Mouse (Mus musculus) myocyte (in vitro differentiated cells): ENCODE measurements at regions not wholly inside any gene's neighbourhood (a gene's known extent, or its start where the extent isn't known, plus 50 kb on each side); places are given as distances from the start of the nearest gene placed in this dataset.

ENCODE experiments used
- H3K27me3 ChIP-seq: one replicate; pipeline ENCODE4 v1.6.1; 2011; ENCODE audit not compliant: control insufficient read depth, insufficient read depth, insufficient read length
- H3K36me3 ChIP-seq: one replicate; pipeline ENCODE4 v1.6.1; 2011; ENCODE audit not compliant: control insufficient read depth, insufficient read depth
- H3K4me2 ChIP-seq: one replicate; pipeline ENCODE4 v1.6.1; 2011; ENCODE audit warnings: low read depth, control low read depth
- H3K4me3 ChIP-seq: one replicate; pipeline ENCODE4 v1.5.1; 2011; ENCODE audit warnings: mild to moderate bottlenecking, control low read depth, moderate library complexity
- H3K79me2 ChIP-seq: one replicate; pipeline ENCODE4 v1.6.1; 2011; ENCODE audit not compliant: control insufficient read depth, insufficient read depth
- H3ac ChIP-seq: one replicate; pipeline ENCODE4 v1.6.1; 2011; ENCODE audit not compliant: control insufficient read depth, insufficient read length
- CEBPB ChIP-seq: IDR thresholded peaks from 2 replicates; pipeline ENCODE4 v1.6.1; 2011; ENCODE audit warnings: mild to moderate bottlenecking, moderate library complexity; ENCODE audit not compliant: poor library complexity, insufficient read depth, severe bottlenecking
- E2F4 ChIP-seq: IDR thresholded peaks from one replicate; pipeline ENCODE4 v1.6.1; 2011; ENCODE audit warnings: mild to moderate bottlenecking, control low read depth, moderate library complexity; ENCODE audit not compliant: insufficient read depth
- MAX ChIP-seq: IDR thresholded peaks from one replicate; pipeline ENCODE4 v1.6.1; 2011; ENCODE audit warnings: low read depth, mild to moderate bottlenecking, control low read depth
- MYOD1 ChIP-seq, 3 experiments: IDR thresholded peaks; one replicate each; pipeline ENCODE4 v1.6.1; 2011; ENCODE audit warnings: control low read depth in 2 of 3, low read depth in 2 of 3, mild to moderate bottlenecking in 2 of 3, moderate library complexity in 1 of 3; ENCODE audit not compliant: insufficient read length in 2 of 3, control insufficient read depth in 1 of 3
- MYOG ChIP-seq, 3 experiments: IDR thresholded peaks; one replicate each; pipeline ENCODE4 v1.6.1; 2011; ENCODE audit warnings: control low read depth in 2 of 3, low read depth in 2 of 3, mild to moderate bottlenecking in 2 of 3; ENCODE audit not compliant: insufficient read length in 2 of 3, control insufficient read depth in 1 of 3, insufficient read depth in 1 of 3
- POLR2A ChIP-seq: IDR thresholded peaks from one replicate; pipeline ENCODE4 v1.6.1; 2011; ENCODE audit warnings: low read depth, mild to moderate bottlenecking, control low read depth, moderate library complexity; ENCODE audit not compliant: insufficient read length
- POLR2AphosphoS2 ChIP-seq: IDR thresholded peaks from one replicate; pipeline ENCODE4 v1.6.1; 2011; ENCODE audit warnings: low read depth, control low read depth; ENCODE audit not compliant: insufficient read length
- REST ChIP-seq: IDR thresholded peaks from one replicate; pipeline ENCODE4 v1.6.1; 2011; ENCODE audit warnings: mild to moderate bottlenecking, control low read depth, moderate library complexity; ENCODE audit not compliant: insufficient read depth, insufficient read length
- SRF ChIP-seq: IDR thresholded peaks from one replicate; pipeline ENCODE4 v1.6.1; 2011; ENCODE audit warnings: low read depth; ENCODE audit not compliant: control insufficient read depth, insufficient read length
- TCF12 ChIP-seq: IDR thresholded peaks from one replicate; pipeline ENCODE4 v1.6.1; 2011; ENCODE audit warnings: mild to moderate bottlenecking, control low read depth; ENCODE audit not compliant: poor library complexity, insufficient read depth, severe bottlenecking
- TCF3 ChIP-seq: IDR thresholded peaks from one replicate; pipeline ENCODE4 v1.6.1; 2011; ENCODE audit warnings: low read depth, control low read depth; ENCODE audit not compliant: insufficient read length
- USF1 ChIP-seq: IDR thresholded peaks from one replicate; pipeline ENCODE4 v1.6.1; 2011; ENCODE audit warnings: low read depth, mild to moderate bottlenecking, control low read depth, moderate library complexity

- no peak overlapping the region for H3K4me3 ChIP-seq
- H3K36me3 ChIP-seq = no peaks in the 10 kb centered on the region
- no peak overlapping the region for H3K4me2 ChIP-seq
- H3K79me2 ChIP-seq = no peaks in the 10 kb centered on the region
- TF ChIP-seq MAX (no peak), TCF12 (no peak), CEBPB (no peak), MYOD1 (IDR thresholded peaks at IDR 0.05; ENCODE audit: control insufficient read depth in 1 of 3, insufficient read length in 2 of 3, low read depth in 2 of 3) (no peak), SRF (no peak), TCF3 (no peak)
- no peak overlapping the region for H3ac ChIP-seq
- no peaks in the 10 kb centered on the region for H3K27me3 ChIP-seq
Observed at GRCm38 (mm10) chr9:30772456-30772855, 149.8 kb downstream of the Adamts15 start.

- Histone ChIP-seq H3K4me2 (no peak overlapping the region), H3ac (no peak overlapping the region), H3K27me3 (no peaks in the 10 kb centered on the region), H3K36me3 (no peaks in the 10 kb centered on the region), H3K4me3 (no peak overlapping the region), H3K79me2 (no peaks in the 10 kb centered on the region)
- no peak for TF ChIP-seq USF1
- no peak for TF ChIP-seq CEBPB
- no peak for TF ChIP-seq POLR2AphosphoS2
- TF ChIP-seq REST = no peak
- TF ChIP-seq TCF3 = no peak
- TF ChIP-seq POLR2A = no peak
Observed at GRCm38 (mm10) chr9:30770436-30771173, 151.6 kb downstream of the Adamts15 start.

GRCm38 (mm10) chr9:30769435-30769729 lies 152.9 kb downstream of the Adamts15 start:
- TF ChIP-seq USF1 (no peak), CEBPB (no peak), POLR2A (no peak), TCF12 (no peak), SRF (no peak), MYOD1 (IDR thresholded peaks at IDR 0.05; ENCODE audit: control insufficient read depth in 1 of 3, insufficient read length in 2 of 3, low read depth in 2 of 3) (no peak), TCF3 (no peak), E2F4 (no peak), MYOG (IDR thresholded peaks at IDR 0.05; ENCODE audit: control insufficient read depth in 1 of 3, insufficient read depth in 1 of 3, insufficient read length in 2 of 3, low read depth in 2 of 3) (no peak), REST (no peak), MAX (no peak), POLR2AphosphoS2 (no peak)
- Histone ChIP-seq H3K36me3 (no peaks in the 10 kb centered on the region), H3K27me3 (no peaks in the 10 kb centered on the region), H3K4me2 (no peak overlapping the region), H3K79me2 (no peaks in the 10 kb centered on the region), H3ac (no peak overlapping the region), H3K4me3 (no peak overlapping the region)

GRCm38 (mm10) chr9:30768665-30769434 lies 153.4 kb downstream of the Adamts15 start:
- H3K36me3 ChIP-seq = no peaks in the 10 kb centered on the region
- H3K4me2 ChIP-seq = no peak overlapping the region
- no peak for TF ChIP-seq MYOD1 (IDR thresholded peaks at IDR 0.05; ENCODE audit: control insufficient read depth in 1 of 3, insufficient read length in 2 of 3, low read depth in 2 of 3)
- no peak for TF ChIP-seq POLR2AphosphoS2
- no peak for TF ChIP-seq TCF3
- TF ChIP-seq MYOG (IDR thresholded peaks at IDR 0.05; ENCODE audit: control insufficient read depth in 1 of 3, insufficient read depth in 1 of 3, insufficient read length in 2 of 3, low read depth in 2 of 3) = no peak
- no peak for TF ChIP-seq USF1
- TF ChIP-seq POLR2A = no peak
- TF ChIP-seq SRF = no peak
- TF ChIP-seq TCF12 = no peak
- TF ChIP-seq CEBPB = no peak
- no peak for TF ChIP-seq E2F4
- no peaks in the 10 kb centered on the region for H3K79me2 ChIP-seq
- no peaks in the 10 kb centered on the region for H3K27me3 ChIP-seq
- no peak overlapping the region for H3ac ChIP-seq
- H3K4me3 ChIP-seq = no peak overlapping the region

GRCm38 (mm10) chr9:30766701-30767100 lies 155.6 kb downstream of the Adamts15 start:
- Histone ChIP-seq H3K4me3 (no peak overlapping the region), H3K4me2 (no peak overlapping the region), H3ac (no peak overlapping the region), H3K79me2 (no peaks in the 10 kb centered on the region), H3K36me3 (no peaks in the 10 kb centered on the region), H3K27me3 (no peaks in the 10 kb centered on the region)
- TF ChIP-seq SRF (no peak), TCF3 (no peak), MAX (no peak), CEBPB (no peak), TCF12 (no peak), USF1 (no peak), MYOG (IDR thresholded peaks at IDR 0.05; ENCODE audit: control insufficient read depth in 1 of 3, insufficient read depth in 1 of 3, insufficient read length in 2 of 3, low read depth in 2 of 3) (no peak)
